Mouse (Mus musculus) cerebellum, adult 11 months (tissue): ENCODE results near the gene Asrgl1.
A peak's percentile ranks its signal among the peaks of the same experiment; 100 is the strongest.
"Not testable (repeated sequence)": the region's sequence is repeated elsewhere in the genome, so short reads cannot be mapped to it uniquely, and the experiment has no call there.

Source experiments
- DNase-seq: peaks from one replicate; pipeline ENCODE4 v3.0.0; 2022

Gene Asrgl1

DNA sequence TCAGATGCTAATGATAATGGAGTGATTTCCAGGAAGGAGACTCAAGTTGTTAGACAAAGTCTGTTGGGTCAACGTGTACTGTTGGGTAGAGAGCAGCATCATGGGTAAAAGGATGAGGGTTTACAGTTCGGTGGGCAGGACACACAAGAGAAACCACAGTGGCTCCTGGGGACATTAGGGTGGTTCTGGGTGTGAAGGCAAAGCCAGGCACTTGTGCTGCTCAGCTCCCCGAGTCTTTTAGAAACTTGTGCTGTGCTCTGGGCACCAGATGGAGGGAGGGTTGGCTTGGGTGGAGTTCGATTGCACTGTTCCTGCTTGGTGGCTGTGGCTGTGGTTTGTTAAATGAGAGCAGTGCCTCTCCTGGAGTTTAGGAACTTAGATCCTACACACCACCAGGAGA is 31.4 kb downstream of the Asrgl1 start:
- no peak for DNase-seq

DNA sequence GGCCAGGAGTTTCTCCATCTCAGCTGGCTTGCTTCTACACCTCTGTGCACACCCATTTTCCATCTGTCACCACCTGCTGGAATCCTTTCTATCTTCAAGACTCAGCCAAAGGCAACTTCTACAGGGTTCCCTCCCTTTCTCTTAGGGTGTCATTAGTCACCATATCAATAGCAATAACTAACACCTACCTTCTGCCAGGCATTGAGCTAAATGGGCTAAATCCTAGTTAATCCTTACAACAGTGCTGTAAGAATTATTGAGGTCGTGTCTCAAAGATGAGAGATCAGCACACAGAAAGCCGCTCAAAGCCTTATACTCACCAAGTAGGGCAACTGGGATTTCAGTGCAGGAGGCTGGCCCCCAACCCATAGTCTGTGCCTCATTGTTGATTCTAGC is 34.4 kb downstream of the Asrgl1 start:
- DNase-seq: no peak

DNA sequence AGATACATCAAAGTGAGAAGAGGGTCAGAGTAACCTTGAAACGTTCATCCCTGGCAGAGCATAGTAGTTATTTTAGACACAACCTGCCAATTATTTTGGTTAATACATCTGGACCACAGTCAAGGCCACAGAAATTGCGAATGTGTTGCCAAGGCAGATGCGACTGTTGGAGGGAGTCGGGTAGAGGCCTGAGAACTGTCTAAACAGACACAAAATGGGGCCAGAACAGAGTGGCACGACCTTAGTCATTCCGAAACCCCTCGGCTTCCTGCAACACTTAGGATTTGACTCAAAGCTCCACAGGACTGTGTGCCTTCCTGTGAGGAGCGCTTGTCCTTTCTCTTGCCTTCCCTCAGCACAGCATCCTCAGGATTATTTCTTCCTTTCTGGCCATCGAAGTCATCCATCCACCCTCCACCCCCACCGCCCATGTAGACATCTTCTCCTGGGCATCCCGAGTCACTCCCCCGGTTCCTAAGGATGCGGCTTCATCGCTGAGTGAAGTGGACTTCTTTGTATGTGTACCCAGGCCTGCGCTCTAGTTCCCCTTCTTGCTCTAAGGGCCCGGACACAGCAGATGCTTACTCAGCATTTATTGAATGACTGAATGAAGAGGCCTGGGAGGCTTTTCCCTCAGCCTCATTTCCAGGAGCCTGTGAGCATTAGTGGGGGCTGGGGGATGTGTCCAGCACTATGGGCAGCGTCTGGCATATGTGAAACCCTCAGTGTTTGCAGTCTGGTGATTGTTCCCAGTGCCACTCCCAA is 35.0 kb downstream of the Asrgl1 start:
- no peak for DNase-seq

GRCm38 (mm10) chr19:9099751-9100150 is 35.7 kb downstream of the Asrgl1 start:
- DNase-seq: no peak

DNA sequence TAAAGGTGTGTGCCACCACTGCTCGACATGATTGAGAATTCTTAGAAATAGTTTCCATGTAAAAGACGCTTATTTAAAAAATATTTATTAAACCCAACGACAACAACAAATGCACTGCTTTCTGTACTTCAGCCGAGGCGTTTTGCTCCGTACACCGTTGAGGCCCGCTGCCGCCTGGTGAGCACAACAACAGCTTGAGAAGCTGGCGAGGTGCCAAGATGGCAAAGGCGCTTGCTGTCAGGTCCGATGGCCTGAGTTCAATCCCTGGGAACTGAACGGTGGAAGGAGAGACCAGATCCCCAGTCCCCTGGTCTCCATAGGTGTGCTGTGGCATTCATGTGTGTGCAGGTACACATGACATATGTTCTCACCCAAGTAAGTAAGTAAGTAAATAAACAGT is 38.0 kb downstream of the Asrgl1 start:
- no peak for DNase-seq

DNA sequence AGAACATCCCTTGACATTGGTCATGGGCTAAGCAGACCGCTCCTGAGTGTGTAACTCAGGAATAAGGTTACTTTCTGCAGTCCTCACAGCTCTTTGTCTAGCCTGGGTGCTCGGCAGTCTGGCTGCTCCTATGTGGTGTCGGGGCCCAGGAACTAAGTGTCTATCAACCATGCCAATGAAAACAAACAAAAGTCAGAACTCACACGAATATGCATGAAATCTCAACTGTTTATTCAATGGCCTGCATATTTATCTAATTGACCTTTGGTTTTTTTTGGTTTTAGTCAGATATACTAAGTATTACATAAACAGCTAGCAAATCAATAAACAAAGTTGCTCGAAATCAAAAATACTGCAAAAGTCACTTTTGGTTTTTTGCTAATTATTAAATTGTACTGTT is 40.3 kb downstream of the Asrgl1 start:
- no peak for DNase-seq

- no peak for DNase-seq
These were observed 44.7 kb downstream of the Asrgl1 start for GRCm38 (mm10) chr19:9090709-9091108.

- no peak for DNase-seq
These were observed 45.2 kb downstream of the Asrgl1 start for GRCm38 (mm10) chr19:9090191-9090590.

GRCm38 (mm10) chr19:9087821-9088220 is 47.6 kb downstream of the Asrgl1 start, which contains the start of gene Scgb1a1:
Gene Scgb1a1 (minus strand): TSS chr19:9087958.
- no peak for DNase-seq

- DNase-seq: not testable (repeated sequence)
These were observed 51.5 kb downstream of the Asrgl1 start for GRCm38 (mm10) chr19:9083892-9084291.

GRCm38 (mm10) chr19:9083010-9083355 is 52.5 kb downstream of the Asrgl1 start:
- DNase-seq: no peak

GRCm38 (mm10) chr19:9082191-9083009 is 53.0 kb downstream of the Asrgl1 start:
- peak; percentile 61 for DNase-seq

DNA sequence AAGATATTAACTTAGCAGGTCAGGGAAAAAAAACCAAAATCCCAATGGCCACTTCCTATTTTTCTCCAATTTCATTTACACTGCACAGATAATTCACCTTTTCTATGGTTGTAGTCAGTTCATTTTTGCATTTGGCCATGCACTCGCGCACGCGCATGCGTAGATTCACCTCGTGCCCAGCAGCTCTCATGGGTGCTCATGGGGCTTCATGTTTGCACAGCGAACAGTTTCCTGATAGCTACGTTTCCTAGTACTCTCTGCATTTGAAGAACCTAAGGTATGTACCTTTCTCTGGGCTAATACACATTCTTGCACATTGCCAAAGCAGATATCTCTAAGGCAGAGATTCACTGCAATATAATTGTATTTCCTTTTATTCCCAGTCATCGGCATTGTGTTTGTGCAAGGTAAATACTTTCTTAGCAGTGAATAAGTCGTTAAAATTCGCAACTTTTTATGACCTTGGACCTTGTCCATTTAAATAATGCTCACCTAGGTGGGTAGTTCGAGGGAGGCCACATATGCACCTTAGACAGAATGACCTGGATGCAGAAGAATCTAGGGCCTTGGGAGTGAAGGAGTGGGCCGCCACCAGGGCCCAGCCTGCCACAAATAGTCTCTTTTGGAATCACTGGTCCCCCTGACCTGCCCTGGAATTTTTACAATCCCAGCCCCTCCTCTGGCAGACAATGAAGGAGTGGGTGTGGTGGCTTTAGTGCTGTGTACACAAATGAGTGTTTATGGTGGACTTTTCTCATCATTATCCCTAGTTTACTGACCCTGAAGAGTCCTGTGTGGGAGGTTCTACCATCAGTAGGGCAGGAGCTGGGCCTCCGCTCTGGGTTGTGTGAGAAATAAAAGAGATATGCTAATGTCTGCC is 53.9 kb downstream of the Asrgl1 start:
- no peak for DNase-seq

DNA sequence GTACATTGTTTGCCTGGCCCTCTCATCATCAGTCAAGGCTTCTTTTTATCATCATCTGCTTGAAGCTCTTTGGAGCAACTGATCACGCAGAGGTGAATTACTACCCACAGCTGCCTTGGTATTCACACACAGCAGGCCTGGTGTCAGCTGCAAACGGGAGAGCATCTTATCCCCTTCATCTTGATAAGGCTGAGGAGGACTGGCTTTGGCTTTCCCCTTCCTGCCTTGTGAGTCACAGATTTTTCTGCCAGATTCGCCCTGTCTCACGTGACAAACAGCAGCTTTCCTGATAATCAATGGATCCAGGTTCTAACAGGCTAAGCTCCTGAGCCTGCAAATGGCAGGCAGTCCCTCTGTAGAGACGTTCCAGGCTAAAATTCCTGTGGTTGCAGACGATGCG is 55.5 kb downstream of the Asrgl1 start:
- DNase-seq: no peak

GRCm38 (mm10) chr19:9076982-9077660 is 58.3 kb downstream of the Asrgl1 start:
- no peak for DNase-seq

DNA sequence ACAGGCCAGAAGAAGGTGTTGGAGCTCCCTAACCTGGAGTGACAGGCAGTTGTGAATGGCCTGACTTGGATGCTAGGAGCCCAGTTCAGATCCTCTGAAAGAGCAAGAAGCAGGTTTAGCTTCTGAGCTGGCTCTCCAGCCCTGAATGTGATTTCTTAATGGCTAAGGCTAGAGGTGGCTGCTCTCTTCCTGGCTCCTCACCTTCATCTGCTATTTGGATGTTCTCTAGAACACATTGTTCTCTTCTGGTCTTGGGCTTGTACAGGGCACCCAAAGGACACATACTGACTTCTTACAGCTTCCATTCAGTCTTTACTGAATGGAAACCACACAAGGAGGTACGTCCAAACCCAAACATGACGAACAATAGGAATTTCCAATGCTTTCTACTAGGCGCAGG is 59.4 kb downstream of the Asrgl1 start:
- no peak for DNase-seq

DNA sequence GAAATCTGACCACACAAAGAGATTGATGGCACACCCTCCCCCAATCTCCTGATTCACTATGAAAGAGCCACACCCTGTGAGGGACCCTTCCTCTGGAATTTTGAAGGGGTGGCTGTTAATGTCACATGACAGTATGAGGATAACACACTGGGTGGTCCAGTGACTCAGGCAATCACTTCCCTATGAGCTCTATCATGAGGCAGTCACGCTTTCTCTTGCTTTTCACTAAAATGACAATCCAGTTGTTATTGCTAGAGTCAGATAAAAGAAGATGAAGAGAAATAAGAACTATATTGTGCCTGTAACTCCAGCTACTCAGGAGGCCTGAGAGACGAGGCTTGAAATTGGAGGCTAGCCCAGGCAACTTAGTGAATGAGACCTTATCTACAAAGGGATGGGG is 59.9 kb downstream of the Asrgl1 start:
- DNase-seq: no peak

DNA sequence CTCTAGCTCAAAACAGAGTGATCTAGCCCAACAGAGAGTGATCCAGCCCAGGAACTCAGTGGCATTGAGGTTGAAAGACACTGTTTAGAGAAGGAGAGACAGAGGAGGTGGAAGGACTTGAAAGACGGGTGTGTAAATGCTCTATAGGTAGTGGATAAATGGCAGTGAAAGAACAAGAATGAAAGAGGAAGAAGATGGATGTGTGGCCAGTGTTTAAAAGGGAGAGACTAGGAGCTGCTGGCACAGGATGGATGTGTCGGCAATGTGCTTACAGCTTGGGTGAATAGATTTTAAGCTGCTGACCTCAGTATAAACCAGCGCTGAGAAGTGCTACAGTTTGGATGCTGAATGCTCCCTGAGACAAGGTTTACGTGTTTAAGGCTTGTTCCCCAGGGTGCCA is 61.0 kb downstream of the Asrgl1 start:
- DNase-seq: no peak

- DNase-seq: no peak
These were observed 61.5 kb downstream of the Asrgl1 start for GRCm38 (mm10) chr19:9073776-9074411.

GRCm38 (mm10) chr19:9072157-9072530 is 63.3 kb downstream of the Asrgl1 start:
- no peak for DNase-seq

DNA sequence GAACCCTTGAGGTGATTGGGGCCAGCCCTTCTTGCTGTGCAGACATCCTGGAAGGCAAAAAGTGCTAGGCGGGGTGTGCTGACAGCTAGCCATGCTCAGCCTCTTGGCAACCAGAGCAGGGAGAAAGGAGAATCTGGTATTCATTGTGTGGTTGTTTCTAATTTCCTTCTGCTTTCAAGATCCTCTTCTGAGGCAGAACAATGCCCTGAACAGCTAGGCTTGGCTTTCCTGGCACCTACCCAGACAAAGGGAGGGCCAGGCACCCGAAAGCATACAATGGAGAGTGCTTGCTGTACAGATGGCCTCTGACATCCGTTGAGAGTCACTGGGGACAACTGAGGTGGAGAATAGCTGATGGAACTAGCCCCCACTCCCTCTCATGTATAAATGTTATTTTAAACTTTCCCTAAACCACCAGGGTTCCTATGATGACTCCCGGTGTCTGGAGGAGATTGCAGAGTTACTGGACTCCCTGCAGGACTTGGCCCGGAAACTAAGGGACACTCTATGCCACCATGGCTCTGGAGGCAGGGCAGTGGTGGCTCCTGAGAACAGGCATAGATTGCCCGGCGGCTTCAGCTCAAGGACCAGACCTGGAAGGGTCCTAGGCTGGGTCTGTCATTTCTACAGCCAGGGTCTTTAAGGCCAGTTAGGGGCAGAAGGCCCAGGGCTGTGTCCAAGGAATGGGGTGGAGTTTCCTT is 63.8 kb downstream of the Asrgl1 start:
- no peak for DNase-seq

GRCm38 (mm10) chr19:9070316-9070715 is 65.1 kb downstream of the Asrgl1 start:
- DNase-seq: no peak
